Mouse (Mus musculus) adrenal gland, adult 18-20 months (tissue): ENCODE data around the gene Vegfd. TPM values are rescaled to one million over a fixed set of nuclear protein-coding genes. Genes with fewer than 3 reads are reported as not detected.

Experiments used
- DNase-seq, 2 experiments: peaks; one replicate each; pipeline ENCODE4 v3.0.0; 2021 to 2022; ENCODE audit warnings: low spot score in 2 of 2
- total RNA-seq, 2 experiments: library from RNA; stranded (reverse); gene quantifications; 1 replicate in 1 of 2; 2 replicates in 1 of 2; pipeline ENCODE4 v1.2.3; 2021

Gene Vegfd
- total RNA-seq, 2 experiments from 2014 or later: 26.2 to 65.4 TPM

- peak; percentile 70 to 71 for DNase-seq
Observed at GRCm38 (mm10) chrX:164419471-164419939, 46.3 kb downstream of the Vegfd start, which contains the start of gene Piga. Gene Piga (plus strand): TSS chrX:164419787.

GRCm38 (mm10) chrX:164419955-164420354 is 46.8 kb downstream of the Vegfd start:
- no peak for DNase-seq

GRCm38 (mm10) chrX:164420518-164420917 is 47.3 kb downstream of the Vegfd start:
- no peak for DNase-seq

GRCm38 (mm10) chrX:164424821-164425220 is 51.6 kb downstream of the Vegfd start:
- no peak for DNase-seq

GRCm38 (mm10) chrX:164427295-164427694 is 54.1 kb downstream of the Vegfd start:
- no peak for DNase-seq

GRCm38 (mm10) chrX:164428224-164428623 is 55.0 kb downstream of the Vegfd start:
- DNase-seq: no peak

- no peak for DNase-seq
Observed at GRCm38 (mm10) chrX:164430621-164431020, 57.4 kb downstream of the Vegfd start.

- DNase-seq: no peak
Observed at GRCm38 (mm10) chrX:164431133-164431532, 58.0 kb downstream of the Vegfd start.

- no peak for DNase-seq
Observed at GRCm38 (mm10) chrX:164431541-164431940, 58.4 kb downstream of the Vegfd start.

GRCm38 (mm10) chrX:164432682-164433081 is 59.5 kb downstream of the Vegfd start:
- DNase-seq: no peak

- no peak for DNase-seq
Observed at GRCm38 (mm10) chrX:164436709-164437108, 63.5 kb downstream of the Vegfd start, which contains the start of gene Asb11. Gene Asb11 (plus strand): TSS chrX:164436994.

GRCm38 (mm10) chrX:164439462-164439861 is 66.3 kb downstream of the Vegfd start:
- DNase-seq: no peak

GRCm38 (mm10) chrX:164440140-164440539 is 67.0 kb downstream of the Vegfd start:
- no peak for DNase-seq

GRCm38 (mm10) chrX:164440703-164441102 is 67.5 kb downstream of the Vegfd start:
- no peak for DNase-seq

GRCm38 (mm10) chrX:164441306-164441705 is 68.1 kb downstream of the Vegfd start:
- DNase-seq: no peak

- no peak for DNase-seq
Observed at GRCm38 (mm10) chrX:164445601-164446000, 72.4 kb downstream of the Vegfd start.

GRCm38 (mm10) chrX:164446106-164446551 is 73.0 kb downstream of the Vegfd start:
- no peak for DNase-seq

GRCm38 (mm10) chrX:164446835-164447681 is 73.9 kb downstream of the Vegfd start:
- DNase-seq: no peak

GRCm38 (mm10) chrX:164447682-164448071 is 74.5 kb downstream of the Vegfd start:
- no peak for DNase-seq

- DNase-seq: no peak
Observed at GRCm38 (mm10) chrX:164449201-164449600, 76.0 kb downstream of the Vegfd start.
